Mouse (Mus musculus) liver, embryonic 14.5 days (tissue): ENCODE measurements at regions not wholly inside any gene's neighbourhood (a gene's known extent, or its start where the extent isn't known, plus 50 kb on each side); places are given as distances from the start of the nearest gene placed in this dataset.

Experiments
- ATAC-seq: fragments of 200-750 bp; cut with Nextera tagmentation; 2 replicates; pipeline ENCODE4 v1.8.0; 2017; ENCODE audit warnings: moderate number of reproducible peaks, mild to moderate bottlenecking, moderate library complexity; ENCODE audit not compliant: insufficient read depth
- DNase-seq, 3 experiments: peaks; one replicate each; pipeline ENCODE4 v3.0.0-alpha.2; 2012 to 2013; ENCODE audit warnings: low read depth in 3 of 3, low spot score in 3 of 3
- H3K27ac ChIP-seq: fragments of 300-500 bp; sonication (generic); 2 replicates; pipeline ENCODE4 v1.5.1; 2014; ENCODE audit warnings: moderate library complexity, mild to moderate bottlenecking, control low read depth, inconsistent platforms
- H3K27me3 ChIP-seq: fragments of 300-500 bp; sonication (generic); 2 replicates; pipeline ENCODE4 v1.6.1; 2014; ENCODE audit warnings: mild to moderate bottlenecking, low read length, moderate library complexity; ENCODE audit not compliant: control insufficient read depth, insufficient read depth
- H3K36me3 ChIP-seq: fragments of 300-500 bp; sonication (generic); replicated peaks from 2 replicates; pipeline ENCODE4 v1.6.1; 2014; ENCODE audit warnings: low read depth; ENCODE audit not compliant: control insufficient read depth, insufficient read depth
- H3K4me1 ChIP-seq, 2 experiments: fragments of 200-500 bp in 1 of 2; fragments of 300-500 bp in 1 of 2; sonication (generic) in 1 of 2; replicated peaks; 2 replicates each; pipeline ENCODE4 v1.6.1; 2012 to 2014; ENCODE audit warnings: antibody characterized with exemption in 1 of 2, inconsistent platforms in 1 of 2, low read length in 1 of 2; ENCODE audit not compliant: control insufficient read depth in 2 of 2, insufficient read depth in 2 of 2
- H3K4me2 ChIP-seq: fragments of 300-500 bp; sonication (generic); 2 replicates; pipeline ENCODE4 v1.6.1; 2014; ENCODE audit warnings: low read depth, mild to moderate bottlenecking, control low read depth, moderate library complexity
- H3K4me3 ChIP-seq, 2 experiments: fragments of 200-500 bp in 1 of 2; fragments of 300-500 bp in 1 of 2; sonication (generic) in 1 of 2; 2 replicates each; pipeline ENCODE4 v1.5.1; 2012 to 2014; ENCODE audit warnings: low read depth in 2 of 2, low read length in 2 of 2, mild to moderate bottlenecking in 2 of 2, control low read depth in 1 of 2, inconsistent platforms in 1 of 2, moderate library complexity in 1 of 2; ENCODE audit not compliant: insufficient read depth in 1 of 2
- H3K9ac ChIP-seq: fragments of 300-500 bp; sonication (generic); replicated peaks from 2 replicates; pipeline ENCODE4 v1.6.1; 2014; ENCODE audit warnings: mild to moderate bottlenecking, control low read depth, moderate library complexity
- H3K9me3 ChIP-seq: fragments of 300-500 bp; sonication (generic); 2 replicates; pipeline ENCODE4 v1.6.1; 2016; ENCODE audit warnings: low read length, mixed read lengths; ENCODE audit not compliant: control insufficient read depth
- CTCF ChIP-seq: IDR thresholded peaks from 2 replicates; pipeline ENCODE4 v1.5.1; 2016; ENCODE audit warnings: antibody characterized with exemption, low read depth, control low read depth
- EP300 ChIP-seq: IDR thresholded peaks from 2 replicates; pipeline ENCODE4 v1.6.1; 2016; ENCODE audit warnings: antibody characterized with exemption, low read depth
- WGBS: fragments of 180-500 bp; shearing (Covaris S2); extraction: QIAGEN DNeasy Blood & Tissue Kit; methylation state at CpG from one replicate; pipeline ENCODE4 v1.1.7; 2014; ENCODE audit not compliant: insufficient replicate concordance; 5-methylcytosine and 5-hydroxymethylcytosine counted together

DNA sequence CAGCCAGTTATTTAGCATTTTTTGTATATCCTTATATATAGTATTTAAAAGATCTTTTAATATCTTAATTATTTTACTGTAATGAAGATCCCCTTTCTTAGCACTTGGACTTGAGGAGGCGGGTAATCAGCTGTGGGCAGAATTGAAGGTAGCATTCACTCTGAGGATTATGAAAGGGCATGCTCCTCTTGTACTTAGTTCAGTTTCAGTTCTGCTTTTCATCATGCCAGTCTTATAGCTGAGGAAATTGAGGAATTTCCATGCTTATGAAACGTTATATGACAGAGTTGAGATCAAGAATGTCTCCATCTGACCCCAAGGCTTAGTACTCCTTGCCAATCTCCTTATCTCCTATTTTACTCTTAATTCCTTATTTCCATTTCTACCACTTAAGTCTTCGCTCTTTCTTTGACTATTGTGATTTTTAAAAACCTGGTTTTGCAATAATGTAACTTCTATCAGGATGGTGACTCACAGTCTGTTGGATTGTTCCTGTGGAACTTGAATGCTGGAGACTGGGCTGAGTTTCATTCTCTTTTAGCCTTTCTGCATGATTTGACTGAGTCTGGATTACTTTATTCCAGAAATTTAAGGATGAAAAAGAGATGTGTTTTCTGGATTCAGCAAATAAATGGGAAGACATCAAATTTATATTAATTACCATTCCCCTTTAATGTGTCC, 133.6 kb downstream of the Papss1 start:
- Histone ChIP-seq H3K9me3 (no peaks in the 10 kb centered on the region), H3K36me3 (no peaks in the 10 kb centered on the region), H3K9ac (no peak overlapping the region), H3K4me1 (no peaks in the 10 kb centered on the region), H3K4me3 (no peak overlapping the region), H3K4me2 (no peak overlapping the region), H3K27me3 (no peaks in the 10 kb centered on the region), H3K27ac (no peak overlapping the region)
- DNase-seq (no peak), ATAC-seq (no peak)
- TF ChIP-seq CTCF (no peak), EP300 (no peak)
- WGBS = 38% methylated on average over 3 of the region's 3 CpGs

- Histone ChIP-seq H3K4me1 (no peaks in the 10 kb centered on the region), H3K27me3 (no peaks in the 10 kb centered on the region), H3K27ac (no peak overlapping the region), H3K9ac (no peak overlapping the region), H3K4me2 (no peak overlapping the region), H3K4me3 (no peak overlapping the region), H3K36me3 (no peaks in the 10 kb centered on the region), H3K9me3 (no peaks in the 10 kb centered on the region)
- no peak for DNase-seq
- TF ChIP-seq EP300 (no peak), CTCF (0 out of 2 replicates have a peak, but pooled peaks have one; percentile 5)
- ATAC-seq = no peak
Observed at GRCm38 (mm10) chr3:131703134-131703533, 138.6 kb downstream of the Papss1 start.

GRCm38 (mm10) chr3:131713532-131713931, 149.0 kb downstream of the Papss1 start:
- H3K4me2 ChIP-seq = no peak overlapping the region
- H3K9ac ChIP-seq = no peak overlapping the region
- no peaks in the 10 kb centered on the region for H3K4me1 ChIP-seq
- H3K9me3 ChIP-seq = no peaks in the 10 kb centered on the region
- no peak overlapping the region for H3K4me3 ChIP-seq
- H3K27ac ChIP-seq = no peak overlapping the region
- 47% methylated on average over 8 of the region's 8 CpGs for WGBS
- TF ChIP-seq EP300 (no peak), CTCF (no peak)
- H3K27me3 ChIP-seq = no peaks in the 10 kb centered on the region
- no peak for DNase-seq
- ATAC-seq = no peak
- no peaks in the 10 kb centered on the region for H3K36me3 ChIP-seq

DNA sequence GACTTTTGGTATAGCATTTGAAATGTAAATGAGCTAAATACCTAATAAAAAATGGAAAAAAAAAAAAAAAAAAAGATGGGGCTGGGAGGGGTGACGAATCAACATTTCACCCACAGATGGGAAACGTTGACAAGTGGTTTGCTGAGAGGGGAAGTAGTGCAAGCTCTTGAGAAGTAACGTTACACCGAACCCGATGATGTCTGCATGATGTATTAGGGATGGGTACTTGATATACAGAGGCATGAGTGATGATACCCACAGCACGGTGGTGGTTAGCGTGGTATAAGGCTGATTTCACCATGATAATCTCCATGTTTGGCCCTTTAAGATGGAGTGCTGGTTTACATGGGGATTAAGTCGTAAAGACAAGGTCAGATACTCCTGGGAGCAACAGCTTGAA, 154.2 kb downstream of the Papss1 start:
- H3K36me3 ChIP-seq = no peaks in the 10 kb centered on the region
- H3K4me1 ChIP-seq = no peaks in the 10 kb centered on the region
- H3K9ac ChIP-seq = no peak overlapping the region
- H3K27me3 ChIP-seq = no peaks in the 10 kb centered on the region
- DNase-seq (no peak), ATAC-seq (no peak)
- 65% methylated on average over 8 of the region's 8 CpGs for WGBS
- H3K4me2 ChIP-seq = no peak overlapping the region
- TF ChIP-seq EP300 = no peak
- no peak for TF ChIP-seq CTCF
- H3K4me3 ChIP-seq = no peak overlapping the region
- no peaks in the 10 kb centered on the region for H3K9me3 ChIP-seq
- no peak overlapping the region for H3K27ac ChIP-seq

DNA sequence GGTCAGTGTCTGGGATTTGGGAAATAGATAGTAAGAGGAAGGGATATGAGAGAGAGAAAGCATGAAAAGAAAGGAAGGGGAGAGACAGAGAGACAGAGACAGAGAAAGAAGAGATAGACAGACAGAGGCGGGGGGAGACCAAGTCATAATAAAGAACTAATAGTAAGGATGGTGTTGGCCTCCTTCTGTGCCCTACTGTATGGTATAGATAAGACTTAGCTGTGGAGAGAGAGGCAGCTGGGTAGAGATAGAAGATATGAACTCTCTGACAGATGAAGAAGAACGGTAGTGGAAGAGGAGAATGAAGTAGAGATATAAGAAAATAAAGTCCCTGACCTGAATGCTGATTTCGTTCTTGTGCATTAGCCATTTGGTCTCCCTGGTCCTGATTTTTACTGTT, 164.1 kb downstream of the Papss1 start:
- H3K27me3 ChIP-seq = no peaks in the 10 kb centered on the region
- peak; percentile 100 for ATAC-seq
- peak overlapping the region; percentile 41 for H3K4me2 ChIP-seq
- no peak overlapping the region for H3K9ac ChIP-seq
- peak; percentile 25 to 34 (median 30) for DNase-seq
- peaks cover 6% of the 10 kb centered on the region in 2 experiments; a peak in 3 of 4 replicates for H3K4me1 ChIP-seq
- no peak for TF ChIP-seq CTCF
- TF ChIP-seq EP300 = peak; percentile 86
- 20% methylated on average over 3 of the region's 3 CpGs for WGBS
- no peak overlapping the region for H3K4me3 ChIP-seq
- no peaks in the 10 kb centered on the region for H3K9me3 ChIP-seq
- peak overlapping the region; percentile 44 for H3K27ac ChIP-seq
- no peaks in the 10 kb centered on the region for H3K36me3 ChIP-seq
